Mouse (Mus musculus) bone marrow, adult 2 months (tissue): ENCODE data around the gene Rab6a. TPM values are rescaled to one million over a fixed set of nuclear protein-coding genes. Genes with fewer than 3 reads are reported as not detected.
A peak's percentile ranks its signal among the peaks of the same experiment; 100 is the strongest.

Source experiments
- H3K27ac ChIP-seq: fragments of 200-500 bp; 2 replicates; pipeline ENCODE4 v1.5.1; 2012; ENCODE audit warnings: low read depth, mild to moderate bottlenecking, control low read depth, inconsistent platforms, low read length; ENCODE audit not compliant: control insufficient read depth, poor library complexity, insufficient read depth
- H3K4me1 ChIP-seq: fragments of 200-500 bp; 2 replicates; pipeline ENCODE4 v1.6.1; 2011; ENCODE audit warnings: low read length; ENCODE audit not compliant: control insufficient read depth, insufficient read depth
- H3K4me3 ChIP-seq: fragments of 200-500 bp; replicated peaks from 2 replicates; pipeline ENCODE3; 2011; ENCODE audit warnings: mild to moderate bottlenecking, low read depth, low read length, control low read depth; ENCODE audit not compliant: control insufficient read depth
- CTCF ChIP-seq: fragments of 200-500 bp; IDR thresholded peaks from 2 replicates; pipeline ENCODE4 v1.5.1; 2011; ENCODE audit warnings: low read length, control low read depth; ENCODE audit not compliant: control insufficient read depth, insufficient read depth
- POLR2A ChIP-seq: fragments of 200-500 bp; IDR thresholded peaks from 2 replicates; pipeline ENCODE4 v1.6.1; 2011; ENCODE audit warnings: low read depth, mild to moderate bottlenecking, control low read depth, low read length, borderline replicate concordance; ENCODE audit not compliant: control insufficient read depth
- WGBS: fragments of 180-500 bp; shearing (Covaris S2); methylation state at CpG from one replicate; pipeline ENCODE4 v1.1.7; 2018; 5-methylcytosine and 5-hydroxymethylcytosine counted together
- polyA plus RNA-seq: library from polyadenylated mRNA; stranded (reverse); fragments of >200 nt; gene quantifications from 2 replicates; pipeline ENCODE4 v1.2.4, GENCODE M21; 2011; ENCODE audit warnings: low replicate concordance; ENCODE audit not compliant: missing spikeins, insufficient read depth, insufficient read length

Rab6a gene
- polyA plus RNA-seq, 1 experiment, result 34.8 TPM

DNA sequence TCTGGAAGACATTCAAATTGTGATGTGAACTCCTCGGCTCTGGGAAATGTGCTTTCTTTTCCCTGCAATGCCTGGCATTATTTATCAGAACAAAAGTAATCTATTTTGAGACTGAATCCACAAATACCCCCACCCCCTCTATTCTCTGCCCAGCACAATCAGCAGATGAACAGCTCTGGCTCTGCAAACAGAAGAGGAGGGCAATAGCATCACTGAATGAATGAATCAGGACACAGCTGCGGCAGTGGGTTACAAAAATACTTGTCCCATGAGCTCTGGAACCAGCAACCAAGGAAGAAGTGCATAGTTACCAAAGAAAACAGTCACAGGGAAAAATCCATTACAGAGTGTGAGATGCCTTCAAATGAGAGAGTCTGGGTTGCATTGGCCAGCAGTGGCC, 28.4 kb upstream of the Rab6a start:
- TF ChIP-seq CTCF, result no peak
- no peak overlapping the region for H3K27ac ChIP-seq
- WGBS, result 77% methylated on average over 2 of the region's 2 CpGs

GRCm38 (mm10) chr7:100582235-100582634, 25.0 kb upstream of the Rab6a start:
- H3K27ac ChIP-seq, result no peak overlapping the region
- H3K4me1 ChIP-seq, result peaks cover 1% of the 10 kb centered on the region; the same call in 1 of the 2 replicates
- no peak overlapping the region for H3K4me3 ChIP-seq
- 41% methylated on average over 7 of the region's 7 CpGs for WGBS
- no peak for TF ChIP-seq CTCF
- TF ChIP-seq POLR2A, result no peak

More for the DNA sequence above, 28.4 kb upstream of the Rab6a start:
- Histone ChIP-seq H3K4me3 (no peak overlapping the region), H3K4me1 (peaks cover 1% of the 10 kb centered on the region; the same call in 1 of the 2 replicates)

DNA sequence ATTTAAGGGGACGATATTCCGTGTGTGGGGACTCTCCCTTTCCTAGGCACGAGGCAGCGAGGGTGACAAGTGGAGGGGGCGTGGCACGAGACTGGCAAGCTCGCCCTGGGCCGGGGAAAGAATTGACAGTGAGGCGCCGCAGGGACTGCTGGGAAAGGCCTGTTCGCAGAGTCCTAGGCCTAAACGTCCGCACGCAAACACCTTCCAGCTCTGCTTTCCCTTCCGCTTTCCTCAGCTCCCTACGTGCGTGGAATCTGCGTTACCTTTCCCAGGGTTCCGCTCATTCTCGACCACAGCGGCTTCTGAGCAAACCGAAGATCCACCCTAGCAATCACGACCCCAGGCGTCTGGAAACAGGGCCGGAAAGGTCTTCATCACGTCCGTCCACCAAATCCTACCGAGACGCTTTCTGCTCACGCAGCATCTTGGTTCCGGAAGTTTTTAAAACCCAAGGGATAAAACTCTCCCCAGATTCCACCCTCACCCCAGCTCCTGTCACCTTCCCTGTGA, 24.4 kb upstream of the Rab6a start:
- peak; percentile 46; the same call in 1 of the 2 replicates for TF ChIP-seq POLR2A
- no peak for TF ChIP-seq CTCF
- WGBS, result 1% methylated on average over 31 of the region's 31 CpGs
- Histone ChIP-seq H3K27ac (peak overlapping the region; percentile 39), H3K4me1 (peaks cover 1% of the 10 kb centered on the region; the same call in 1 of the 2 replicates), H3K4me3 (peak overlapping the region; percentile 71)

DNA sequence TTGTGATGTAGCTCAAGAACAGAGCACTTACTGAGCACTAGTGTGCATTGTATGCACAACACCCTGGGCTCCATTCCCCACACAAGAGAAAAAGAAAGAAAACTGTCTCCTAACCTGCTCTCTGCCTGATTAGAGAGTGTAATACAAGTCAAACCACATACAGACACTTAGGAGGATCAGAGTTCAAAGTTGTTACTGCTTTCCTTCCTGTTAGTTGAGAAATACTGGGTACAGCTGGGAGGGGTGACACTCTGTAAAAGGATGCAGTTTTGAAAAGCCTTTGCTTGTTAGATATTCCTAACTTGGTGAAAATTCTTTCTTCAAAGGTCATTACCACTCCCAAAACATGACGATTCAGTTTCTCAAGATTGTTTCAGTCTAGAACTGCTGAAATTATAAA, 17.4 kb upstream of the Rab6a start:
- WGBS, result 33% methylated on average over 1 of the region's 1 CpGs

GRCm38 (mm10) chr7:100590504-100590844, 16.7 kb upstream of the Rab6a start:
- peak overlapping the region; percentile 81 for H3K4me3 ChIP-seq
- peaks cover 2% of the 10 kb centered on the region; the same call in 1 of the 2 replicates for H3K4me1 ChIP-seq
- TF ChIP-seq POLR2A (no peak), CTCF (no peak)
- peak overlapping the region; percentile 77 for H3K27ac ChIP-seq
- 29% methylated on average over 7 of the region's 7 CpGs for WGBS

More for the DNA sequence above, 17.4 kb upstream of the Rab6a start:
- TF ChIP-seq POLR2A (no peak), CTCF (no peak)
- Histone ChIP-seq H3K4me3 (no peak overlapping the region), H3K4me1 (peaks cover 2% of the 10 kb centered on the region; the same call in 1 of the 2 replicates), H3K27ac (peak overlapping the region; percentile 84)

GRCm38 (mm10) chr7:100590845-100591521, 16.2 kb upstream of the Rab6a start:
- WGBS, result under 1% methylated on average over 18 of the region's 20 CpGs
- H3K4me3 ChIP-seq, result peak overlapping the region; percentile 81
- peak overlapping the region; percentile 77 for H3K27ac ChIP-seq
- TF ChIP-seq POLR2A, result peak; percentile 75
- no peak for TF ChIP-seq CTCF
- peaks cover 2% of the 10 kb centered on the region; the same call in 1 of the 2 replicates for H3K4me1 ChIP-seq

DNA sequence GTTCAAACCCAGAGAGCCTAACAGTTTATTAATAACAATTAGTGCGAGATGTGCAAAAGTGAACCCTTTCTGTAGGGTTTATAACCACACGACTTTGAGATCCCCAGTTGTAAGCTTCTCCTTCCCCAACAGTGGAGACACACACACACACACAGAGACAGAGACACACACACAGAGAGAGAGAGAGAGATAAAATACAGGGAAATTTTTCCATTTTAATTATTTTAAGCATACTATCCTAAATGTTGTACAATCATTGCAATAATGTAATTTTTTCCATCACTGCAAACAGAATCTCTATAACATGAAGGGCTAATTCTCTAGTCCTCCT, 15.7 kb upstream of the Rab6a start:
- WGBS, result 6% methylated on average over 2 of the region's 2 CpGs
- H3K4me3 ChIP-seq, result no peak overlapping the region
- H3K4me1 ChIP-seq, result peaks cover 2% of the 10 kb centered on the region; the same call in 1 of the 2 replicates
- TF ChIP-seq POLR2A, result no peak
- TF ChIP-seq CTCF, result no peak
- no peak overlapping the region for H3K27ac ChIP-seq

GRCm38 (mm10) chr7:100593349-100593748, 13.9 kb upstream of the Rab6a start:
- Histone ChIP-seq H3K4me1 (peaks cover under 1% of the 10 kb centered on the region; the same call in 1 of the 2 replicates), H3K27ac (no peak overlapping the region), H3K4me3 (no peak overlapping the region)
- TF ChIP-seq POLR2A (no peak), CTCF (no peak)
